Mouse (Mus musculus) v-Abl transformed pro-B cells (cell line): ENCODE results near the gene Saxo1.

Experiments
- in situ Hi-C, 2 experiments: fragments of 400-800 bp; cut with MboI; formaldehyde crosslinking; loops; one replicate each; pipeline ENCODE4 v1.15.1; 2025; ENCODE audit not compliant: unreplicated experiment in 2 of 2

Gene Saxo1

DNA sequence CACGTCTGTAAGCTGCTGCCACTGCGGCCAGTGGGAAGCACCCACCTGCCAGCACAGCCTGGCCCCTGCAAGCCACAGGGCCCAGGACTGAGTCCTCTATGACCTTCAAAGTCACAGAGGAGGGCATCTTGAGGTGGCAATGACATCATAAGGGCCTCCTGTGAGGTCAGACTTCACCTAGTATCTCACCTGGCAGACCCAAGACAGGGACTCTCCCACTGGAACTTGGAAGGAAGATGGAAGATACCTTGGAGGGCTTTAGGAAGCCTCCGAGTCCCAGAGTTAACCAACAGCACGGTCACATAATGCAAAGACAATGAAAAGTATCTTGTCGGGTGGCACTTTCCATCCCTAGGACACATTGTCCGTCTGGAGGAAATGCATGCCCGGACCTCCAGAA lies at the start of gene Saxo1:
Gene Saxo1, minus strand, starts transcription at position 101 of the 400 bp plus-strand sequence.
- in situ Hi-C loops = loop anchor here in 1 of 2 experiments (25.0 kb wide), 1 partner anchor 1979 kb away; no protein-coding TSS in a partner anchor

DNA sequence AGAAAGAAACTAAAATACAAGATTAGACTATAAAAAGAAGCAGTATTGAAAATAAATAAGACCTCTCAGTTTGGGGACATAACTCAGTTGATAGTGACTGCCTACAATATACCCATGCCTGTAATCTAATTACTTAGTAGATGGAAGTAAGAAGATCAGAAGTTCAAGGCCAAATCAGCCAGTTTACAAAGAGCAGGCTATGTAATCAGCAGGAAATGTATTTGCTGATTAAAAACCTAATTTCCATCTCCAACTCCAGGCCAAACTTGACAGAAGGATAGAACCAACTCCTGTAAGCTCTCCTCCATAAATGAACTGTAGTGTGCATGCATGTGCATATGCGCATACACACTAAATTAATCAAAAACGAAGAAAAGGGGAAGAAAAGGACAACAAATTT lies 33.2 kb upstream of the Saxo1 start:
- in situ Hi-C loops = loop anchor here in 1 of 2 experiments (25.0 kb wide), 1 partner anchor 1704 kb away; the partner anchor contains the start of gene Cntln

- in situ Hi-C loops = loop anchor here (5.0 to 25.0 kb wide), 2 partner anchors 46 to 1701 kb away; partner anchors contain the start of gene Cntln (in 1 of the 2)
Observed at GRCm38 (mm10) chr4:86588236-86588635, 30.1 kb upstream of the Saxo1 start.

DNA sequence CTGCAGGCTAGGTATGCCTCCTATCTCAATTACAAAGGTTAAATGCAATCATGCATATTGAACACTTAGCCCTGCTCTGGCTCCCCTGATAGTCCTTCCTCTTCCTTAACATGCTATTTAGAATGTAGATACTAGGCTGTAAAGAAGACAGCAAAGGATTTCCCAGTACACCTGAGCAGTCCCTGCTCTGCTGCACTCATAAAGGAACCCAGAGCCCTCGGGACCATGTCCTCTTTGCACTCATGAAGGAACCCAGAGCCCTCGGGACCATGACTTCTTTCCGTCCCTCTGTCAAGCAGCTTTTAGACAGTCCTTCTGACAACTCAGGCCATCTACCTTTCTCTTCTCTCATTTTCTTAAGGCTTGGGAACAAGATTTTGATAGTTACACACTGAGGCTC lies 22.5 kb upstream of the Saxo1 start:
- in situ Hi-C loops = loop anchor here in 1 of 2 experiments (25.0 kb wide), 1 partner anchor 1693 kb away; the partner anchor contains the start of gene Cntln

GRCm38 (mm10) chr4:86580056-86580455 lies 21.9 kb upstream of the Saxo1 start:
- in situ Hi-C loops = loop anchor here in 1 of 2 experiments (25.0 kb wide), 1 partner anchor 1693 kb away; the partner anchor contains the start of gene Cntln

DNA sequence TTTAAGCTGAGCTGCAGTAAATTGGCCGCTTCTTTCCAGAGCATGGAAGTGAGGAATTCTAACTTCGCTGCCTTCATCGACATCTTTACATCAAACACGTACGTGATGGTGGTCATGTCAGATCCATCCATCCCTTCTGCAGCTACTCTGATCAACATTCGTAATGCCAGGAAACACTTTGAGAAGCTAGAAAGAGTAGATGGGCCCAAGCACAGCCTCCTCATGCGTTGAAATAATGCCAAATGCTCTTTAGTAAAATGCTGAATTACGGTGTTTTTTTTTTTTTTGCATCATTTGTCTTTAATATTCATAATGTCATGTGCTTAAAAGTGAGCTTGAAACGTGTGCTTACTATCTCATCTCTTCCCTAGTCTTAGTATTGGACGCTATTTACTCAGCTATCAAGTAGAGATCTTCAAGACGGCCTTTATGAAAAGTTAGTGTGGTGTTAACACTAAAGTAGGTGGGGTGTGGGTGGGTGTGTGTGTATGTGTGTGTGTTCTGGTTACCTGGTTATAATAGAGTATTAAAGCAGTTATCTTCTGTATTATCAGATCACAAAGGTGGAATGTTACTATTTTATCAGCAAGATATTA lies 18.6 kb upstream of the Saxo1 start:
- in situ Hi-C loops = loop anchor here (5.0 to 25.0 kb wide), 3 partner anchors 36 to 1689 kb away; partner anchors contain the start of genes Cntln (in 1 of the 2), Haus6 (in 1 of the 2) and Rps6 (in 1 of the 2)

GRCm38 (mm10) chr4:86576120-86576541 lies 18.0 kb upstream of the Saxo1 start:
- in situ Hi-C loops = loop anchor here (5.0 to 25.0 kb wide), 3 partner anchors 36 to 1689 kb away; partner anchors contain the start of genes Cntln (in 1 of the 2), Haus6 (in 1 of the 2) and Rps6 (in 1 of the 2)

GRCm38 (mm10) chr4:86575283-86575983 lies 17.3 kb upstream of the Saxo1 start, which contains the start of gene Rraga:
TSS of gene Rraga (plus strand) at chr4:86575668.
- in situ Hi-C loops = loop anchor here (5.0 to 25.0 kb wide), 3 partner anchors 37 to 1688 kb away; partner anchors contain the start of genes Cntln (in 1 of the 2), Haus6 (in 1 of the 2) and Rps6 (in 1 of the 2)

GRCm38 (mm10) chr4:86574939-86575282 lies 16.8 kb upstream of the Saxo1 start:
- in situ Hi-C loops = loop anchor here (5.0 to 25.0 kb wide), 4 partner anchors 37 to 1962 kb away; partner anchors contain the start of genes Cntln (in 1 of the 2), Haus6 (in 1 of the 2) and Rps6 (in 1 of the 2)

- in situ Hi-C loops = loop anchor here in 1 of 2 experiments (25.0 kb wide), 1 partner anchor 1976 kb away; no protein-coding TSS in a partner anchor
Observed at GRCm38 (mm10) chr4:86561061-86561460, 2.9 kb upstream of the Saxo1 start.

DNA sequence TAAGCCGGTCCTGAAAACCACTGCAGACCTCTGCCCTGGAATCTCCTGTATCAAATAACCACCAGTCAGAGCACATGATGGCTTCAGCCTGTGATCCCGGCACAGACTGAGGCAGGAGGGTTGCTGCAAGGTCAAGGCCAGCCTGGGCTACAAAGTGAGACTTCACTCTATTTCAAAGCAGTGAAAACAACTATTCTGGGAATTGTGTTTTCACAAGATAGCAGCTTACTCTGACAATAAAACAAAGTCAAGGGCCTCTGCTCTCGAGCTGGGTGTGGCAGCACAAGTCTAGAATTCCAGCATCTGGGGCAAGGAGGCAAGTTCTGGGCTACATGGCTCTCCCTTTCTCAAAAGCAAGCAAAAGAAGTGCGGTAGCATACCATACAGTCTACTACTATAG lies 878 bp upstream of the Saxo1 start:
- in situ Hi-C loops = loop anchor here in 1 of 2 experiments (25.0 kb wide), 1 partner anchor 1978 kb away; no protein-coding TSS in a partner anchor

DNA sequence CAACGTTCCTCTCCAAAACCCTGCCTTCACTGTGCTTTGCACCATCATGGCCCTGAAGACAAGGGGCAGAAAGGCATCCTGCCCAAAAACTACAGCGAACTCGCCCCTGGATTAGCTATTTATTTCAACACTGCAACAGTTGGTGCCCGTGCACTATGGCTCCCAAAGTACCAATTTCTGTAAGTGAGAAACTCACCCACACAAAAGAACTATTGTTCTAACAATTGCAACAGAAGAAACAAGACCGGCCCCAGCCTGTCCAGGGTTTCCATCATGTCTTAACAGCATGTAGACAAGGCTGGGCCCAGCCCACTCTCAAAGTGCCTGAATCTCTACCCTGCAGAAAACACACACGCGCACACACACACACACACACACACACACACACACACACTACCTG lies 757 bp downstream of the Saxo1 start:
- in situ Hi-C loops = loop anchor here in 1 of 2 experiments (25.0 kb wide), 1 partner anchor 1980 kb away; no protein-coding TSS in a partner anchor

DNA sequence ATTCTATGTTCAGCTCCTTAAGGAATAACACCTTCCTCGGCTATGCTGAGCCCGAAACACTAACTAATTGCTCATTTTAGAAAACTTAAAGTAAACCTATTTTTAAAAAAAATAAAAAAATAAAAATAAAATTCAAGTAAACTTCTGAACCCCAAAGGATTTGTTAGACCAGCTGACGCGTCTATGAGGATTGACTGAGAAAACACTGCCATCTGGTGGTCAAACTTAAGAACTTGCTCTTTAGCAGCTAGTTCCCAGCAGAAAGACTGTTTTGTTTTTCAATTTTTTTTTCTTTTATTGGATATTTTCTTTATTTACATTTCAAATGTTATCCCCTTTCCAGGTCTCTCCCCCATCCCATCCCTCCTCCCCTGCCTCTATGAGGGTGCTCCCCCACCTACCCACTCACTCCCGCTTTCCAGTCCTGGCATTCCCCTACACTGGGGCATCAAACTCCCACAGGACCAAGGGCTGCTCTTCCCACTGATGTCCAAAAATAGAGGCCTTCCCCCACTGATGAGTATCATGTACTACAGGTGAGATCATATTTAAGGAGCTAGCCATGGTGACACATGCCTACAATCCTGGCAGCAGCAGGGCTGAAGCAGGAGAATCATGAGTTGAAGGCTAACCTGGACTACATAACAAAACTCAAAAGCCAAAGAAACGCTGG lies 3.0 kb downstream of the Saxo1 start:
- in situ Hi-C loops = loop anchor here in 1 of 2 experiments (25.0 kb wide), 1 partner anchor 1982 kb away; no protein-coding TSS in a partner anchor

DNA sequence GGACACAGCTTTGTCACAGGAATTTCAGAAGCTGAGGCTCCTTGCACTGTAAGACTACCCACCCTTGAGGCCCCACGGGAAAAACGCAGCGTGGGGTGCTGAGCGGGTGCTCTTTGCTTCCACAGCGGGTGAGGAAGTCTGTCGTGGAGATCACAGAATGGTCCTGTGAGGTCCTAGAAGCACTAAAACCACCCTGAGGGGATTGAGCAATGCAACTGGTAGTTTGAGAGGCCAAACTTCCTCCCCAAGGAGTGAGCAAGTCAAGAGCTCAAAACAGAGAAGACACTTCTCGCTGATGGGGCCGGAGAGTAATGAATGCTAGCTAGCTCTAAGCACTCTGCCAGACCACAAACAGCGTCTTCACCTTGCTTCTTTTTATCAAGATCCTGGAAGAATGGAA lies 9.8 kb downstream of the Saxo1 start:
- in situ Hi-C loops = loop anchor here (5.0 to 25.0 kb wide), 3 partner anchors 146 to 1711 kb away; no protein-coding TSS in a partner anchor

DNA sequence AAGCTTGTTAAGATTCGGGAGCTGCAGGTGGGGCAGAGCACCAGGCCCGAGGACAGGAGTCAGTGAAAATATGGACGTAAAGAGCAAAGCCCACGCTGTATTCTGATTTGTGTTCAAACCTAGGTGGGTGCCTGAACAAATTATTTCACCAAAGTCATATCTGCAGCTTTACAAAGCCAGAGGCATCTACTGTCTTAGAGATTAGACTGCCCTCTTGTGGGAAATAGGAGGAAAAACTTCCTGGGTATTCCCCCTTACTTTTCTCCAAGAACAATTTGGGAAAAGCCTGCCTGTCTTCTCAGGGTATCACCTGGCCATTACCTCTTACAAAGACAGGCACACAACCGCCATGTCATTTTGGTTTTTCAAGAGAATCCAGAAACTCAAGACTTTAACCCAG lies 12.5 kb downstream of the Saxo1 start:
- in situ Hi-C loops = loop anchor here (5.0 to 25.0 kb wide), 3 partner anchors 149 to 1708 kb away; no protein-coding TSS in a partner anchor

GRCm38 (mm10) chr4:86543999-86544398 lies 14.1 kb downstream of the Saxo1 start:
- in situ Hi-C loops = loop anchor here (5.0 to 25.0 kb wide), 3 partner anchors 43 to 1707 kb away; no protein-coding TSS in a partner anchor

GRCm38 (mm10) chr4:86541573-86541972 lies 16.6 kb downstream of the Saxo1 start:
- in situ Hi-C loops = loop anchor here (5.0 to 25.0 kb wide), 3 partner anchors 46 to 1704 kb away; no protein-coding TSS in a partner anchor

DNA sequence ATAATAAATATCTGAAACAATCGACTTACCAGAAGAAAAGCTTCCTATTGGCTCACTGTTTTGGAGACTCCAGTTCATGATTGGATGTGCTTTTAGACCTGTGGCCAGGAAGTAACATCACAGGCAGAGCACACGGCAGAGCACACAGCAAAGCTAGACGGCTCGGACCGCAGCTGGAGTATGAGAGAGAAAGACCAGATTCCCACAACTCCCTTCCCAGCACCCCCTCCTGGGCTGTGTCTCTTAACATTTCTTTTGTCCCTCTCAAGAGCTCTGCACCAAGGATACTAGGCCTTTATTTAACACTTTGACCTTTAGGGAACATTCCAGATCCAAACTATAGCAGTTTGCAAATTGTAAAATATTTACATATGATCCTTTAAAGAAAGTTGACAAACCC lies 19.2 kb downstream of the Saxo1 start:
- in situ Hi-C loops = loop anchor here (10.0 to 25.0 kb wide), 2 partner anchors 704 to 1702 kb away; no protein-coding TSS in a partner anchor

GRCm38 (mm10) chr4:86537972-86538371 lies 20.2 kb downstream of the Saxo1 start:
- in situ Hi-C loops = loop anchor here (10.0 to 25.0 kb wide), 2 partner anchors 703 to 1701 kb away; no protein-coding TSS in a partner anchor
